Mouse (Mus musculus) cortical plate, adult 2 months (tissue): ENCODE results near the gene Egfl7.

ENCODE experiments used
- CTCF ChIP-seq: fragments of 200-500 bp; IDR thresholded peaks from 2 replicates; pipeline ENCODE4 v1.5.1; 2011; ENCODE audit warnings: mild to moderate bottlenecking, control low read depth, low read length; ENCODE audit not compliant: insufficient read depth; ENCODE audit errors: extremely low read depth
- POLR2A ChIP-seq: fragments of 200-500 bp; IDR thresholded peaks from 2 replicates; pipeline ENCODE4 v1.6.1; 2011; ENCODE audit warnings: mild to moderate bottlenecking, low read length, control low read depth; ENCODE audit not compliant: insufficient read depth; ENCODE audit errors: extremely low read depth

GRCm38 (mm10) chr2:26617331-26617730, 37.5 kb downstream of the Egfl7 start:
- TF ChIP-seq CTCF (no peak), POLR2A (no peak)
